Mouse (Mus musculus) testis, adult 2 months (tissue): ENCODE data around the gene Vmn1r137. TPM values are rescaled to one million over a fixed set of nuclear protein-coding genes. Genes with fewer than 3 reads are reported as not detected.
"Not testable (repeated sequence)": the region's sequence is repeated elsewhere in the genome, so short reads cannot be mapped to it uniquely, and the experiment has no call there.

Experiments
- H3K27ac ChIP-seq: fragments of 200-500 bp; 2 replicates; pipeline ENCODE4 v1.5.1; 2012; ENCODE audit warnings: low read depth, low read length; ENCODE audit not compliant: control insufficient read depth, insufficient read depth
- H3K27me3 ChIP-seq: fragments of 200-500 bp; 2 replicates; pipeline ENCODE4 v1.6.1; 2012; ENCODE audit warnings: mild to moderate bottlenecking, low read length, moderate library complexity; ENCODE audit not compliant: control insufficient read depth, insufficient read depth
- H3K36me3 ChIP-seq: fragments of 200-500 bp; 2 replicates; pipeline ENCODE4 v1.6.1; 2012; ENCODE audit warnings: mild to moderate bottlenecking, low read length; ENCODE audit not compliant: control insufficient read depth, insufficient read depth
- H3K4me1 ChIP-seq: fragments of 200-500 bp; 2 replicates; pipeline ENCODE4 v1.6.1; 2012; ENCODE audit warnings: low read length; ENCODE audit not compliant: control insufficient read depth, insufficient read depth
- H3K4me3 ChIP-seq: fragments of 200-500 bp; 2 replicates; pipeline ENCODE4 v1.5.1; 2012; ENCODE audit warnings: low read depth, mild to moderate bottlenecking, low read length, moderate library complexity, mixed read lengths; ENCODE audit not compliant: control insufficient read depth
- polyA plus RNA-seq: library from polyadenylated mRNA; depleted of rRNA; stranded (reverse); fragments of >200 nt; gene quantifications from 2 replicates; pipeline ENCODE4 v1.2.3, GENCODE M21; 2012; rRNA removed

The Vmn1r137 gene
- not detected in 2 replicates for polyA plus RNA-seq

GRCm38 (mm10) chr7:21994287-21994686 lies at the start of gene Vmn1r137:
Vmn1r137 (plus strand) TSS chr7:21994587.
- H3K27me3 ChIP-seq, H3K27ac ChIP-seq, H3K4me1 ChIP-seq, H3K4me3 ChIP-seq, H3K36me3 ChIP-seq: not testable (repeated sequence)

- H3K4me3 ChIP-seq, H3K36me3 ChIP-seq, H3K27ac ChIP-seq, H3K27me3 ChIP-seq, H3K4me1 ChIP-seq: not testable (repeated sequence)
Measured at GRCm38 (mm10) chr7:22028797-22029196, 34.4 kb downstream of the Vmn1r137 start, which contains the start of gene Vmn1r138. Vmn1r138 (minus strand) TSS chr7:22028897.

Other genes with a start within 250 kb of the Vmn1r137 start
- not detected in 2 replicates for gene Gm4175, start 233.1 kb upstream of the Vmn1r137 start, polyA plus RNA-seq
- gene Gm4177, start 197.9 kb upstream of the Vmn1r137 start, polyA plus RNA-seq, result not detected in 2 replicates
- not detected in 2 replicates for gene Vmn1r135, start 162.2 kb upstream of the Vmn1r137 start, polyA plus RNA-seq
- not detected in 2 replicates for gene Gm5725, start 150.3 kb upstream of the Vmn1r137 start, polyA plus RNA-seq
- gene Gm5891, start 73.3 kb upstream of the Vmn1r137 start, polyA plus RNA-seq, result not detected in 2 replicates
- not detected in 2 replicates for gene Vmn1r138, start 34.3 kb downstream of the Vmn1r137 start, polyA plus RNA-seq
- gene Gm6176, start 61.7 kb downstream of the Vmn1r137 start, polyA plus RNA-seq, result not detected in 2 replicates
- gene Vmn1r139, start 74.5 kb downstream of the Vmn1r137 start, polyA plus RNA-seq, result not detected in 2 replicates
- gene Gm16451, start 123.7 kb downstream of the Vmn1r137 start, polyA plus RNA-seq, result not detected in 2 replicates
- not detected in 2 replicates for gene Gm10666, start 140.2 kb downstream of the Vmn1r137 start, polyA plus RNA-seq
- gene Vmn1r142, start 169.4 kb downstream of the Vmn1r137 start, polyA plus RNA-seq, result not detected in 2 replicates
- not detected in 2 replicates for gene Vmn1r143, start 194.8 kb downstream of the Vmn1r137 start, polyA plus RNA-seq
- not detected in 2 replicates for gene Gm8653, start 206.7 kb downstream of the Vmn1r137 start, polyA plus RNA-seq
- gene Gm8453, start 234.9 kb downstream of the Vmn1r137 start, polyA plus RNA-seq, result not detected in 2 replicates